Mouse (Mus musculus): ENCODE measurements around the gene Ralgds.
A peak's percentile ranks its signal among the peaks of the same experiment; 100 is the strongest.
"Not testable (repeated sequence)": the region's sequence is repeated elsewhere in the genome, so short reads cannot be mapped to it uniquely, and the experiment has no call there.

Ralgds gene

DNA sequence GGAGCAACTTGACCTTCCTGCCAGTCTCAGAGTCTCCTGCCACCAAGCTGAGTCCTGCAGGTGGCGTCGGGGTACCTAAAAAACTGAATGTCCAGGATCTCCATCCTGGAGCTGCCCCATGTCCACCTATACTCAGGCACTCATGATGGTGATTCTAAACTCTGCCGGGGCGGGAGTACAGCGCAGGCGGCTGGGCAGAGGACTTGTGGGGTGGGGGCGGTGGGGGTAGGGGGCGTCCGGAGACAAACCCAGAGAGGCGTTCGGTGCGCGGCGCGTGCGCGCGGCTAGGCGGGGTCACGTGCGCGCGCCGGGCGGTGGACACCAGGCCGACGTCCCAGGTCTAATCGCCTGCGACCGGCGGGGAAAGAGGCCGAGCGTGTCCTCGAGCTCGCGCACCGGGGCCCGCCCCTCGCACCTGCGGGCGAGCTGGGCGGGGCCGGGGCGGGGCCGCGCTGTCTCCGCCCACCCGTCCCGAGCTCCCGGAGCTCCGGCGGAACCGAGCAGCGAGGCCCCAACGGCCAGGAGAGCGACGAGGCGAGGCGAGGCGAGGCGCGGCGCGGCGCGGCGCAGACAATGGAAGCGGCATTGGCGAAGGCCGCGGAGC lies at the start of gene Ralgds:
TSS of gene Ralgds (plus strand) at position 328 of the 604 bp plus-strand sequence.
- DNase-seq, result peak; percentile 85 to 92

DNA sequence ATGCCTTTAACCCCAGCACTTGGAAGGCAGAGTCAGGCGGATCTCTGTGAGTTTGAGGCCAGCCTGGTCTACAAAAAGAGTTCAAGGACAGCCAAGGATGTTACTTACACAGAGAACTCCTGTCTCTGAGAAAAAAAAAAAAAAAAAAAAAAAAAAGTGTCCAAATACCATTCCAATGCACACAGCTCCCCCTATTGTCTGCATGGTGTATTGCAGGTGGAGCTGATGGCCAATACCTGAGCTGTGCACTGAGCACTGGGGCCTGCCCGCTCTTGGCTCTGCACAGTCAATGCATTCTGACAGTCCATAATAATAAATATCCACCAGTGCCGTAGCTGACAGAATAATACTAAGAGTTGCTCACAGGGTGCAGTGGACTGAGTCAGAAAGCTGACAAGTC lies 49.0 kb upstream of the Ralgds start:
- DNase-seq, result peak; percentile 74 to 87

GRCm38 (mm10) chr2:28464919-28465318 lies 48.0 kb upstream of the Ralgds start:
- DNase-seq, result no peak

GRCm38 (mm10) chr2:28465836-28466518 lies 46.9 kb upstream of the Ralgds start, which contains the start of gene 1700007K13Rik:
Gene 1700007K13Rik (minus strand): TSS chr2:28466332.
- peak; percentile 81 to 86 for DNase-seq

GRCm38 (mm10) chr2:28467860-28468485 lies 45.0 kb upstream of the Ralgds start, which contains the start of gene Mrps2:
Gene Mrps2 (plus strand): TSS chr2:28468066.
- peak; percentile 92 to 94 for DNase-seq

- peak in 1 of 2 experiments; percentile 11 for DNase-seq
Observed at GRCm38 (mm10) chr2:28468486-28469225, 44.3 kb upstream of the Ralgds start.

DNA sequence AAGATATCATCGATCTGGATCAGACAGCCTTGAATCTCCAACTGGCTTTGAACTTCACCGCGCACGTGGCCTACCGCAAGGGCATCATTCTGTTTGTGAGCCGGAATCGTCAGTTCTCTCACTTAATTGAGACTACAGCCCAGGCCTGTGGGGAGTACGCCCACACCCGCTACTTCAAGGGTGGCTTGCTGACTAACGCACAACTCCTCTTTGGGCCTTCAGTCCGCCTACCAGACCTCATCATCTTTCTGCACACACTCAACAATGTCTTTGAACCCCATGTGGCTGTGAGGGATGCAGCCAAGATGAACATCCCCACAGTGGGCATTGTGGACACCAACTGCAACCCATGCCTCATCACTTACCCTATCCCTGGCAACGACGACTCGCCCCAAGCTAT lies 43.5 kb upstream of the Ralgds start:
- no peak for DNase-seq

DNA sequence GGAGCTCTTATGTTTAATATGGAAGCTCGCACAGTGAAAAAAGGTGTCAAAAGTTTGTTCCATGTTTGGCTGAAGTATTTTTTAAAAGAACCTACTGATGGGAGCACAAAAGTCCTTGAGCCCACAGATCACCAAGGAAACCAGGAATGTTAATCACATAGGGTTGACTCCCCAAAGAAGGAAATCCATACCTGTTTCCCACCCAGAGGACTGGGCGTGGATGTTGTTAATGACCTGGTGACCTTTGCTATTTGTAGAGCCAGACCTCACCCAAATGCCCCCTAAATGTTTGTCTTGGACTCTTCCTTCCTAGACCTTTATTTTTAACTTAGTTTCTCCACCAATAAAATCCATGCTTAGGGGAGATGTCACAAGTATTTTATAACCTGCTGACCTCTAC lies 42.3 kb upstream of the Ralgds start:
- DNase-seq, result no peak

GRCm38 (mm10) chr2:28472011-28472410 lies 40.9 kb upstream of the Ralgds start:
- not testable (repeated sequence) for DNase-seq

DNA sequence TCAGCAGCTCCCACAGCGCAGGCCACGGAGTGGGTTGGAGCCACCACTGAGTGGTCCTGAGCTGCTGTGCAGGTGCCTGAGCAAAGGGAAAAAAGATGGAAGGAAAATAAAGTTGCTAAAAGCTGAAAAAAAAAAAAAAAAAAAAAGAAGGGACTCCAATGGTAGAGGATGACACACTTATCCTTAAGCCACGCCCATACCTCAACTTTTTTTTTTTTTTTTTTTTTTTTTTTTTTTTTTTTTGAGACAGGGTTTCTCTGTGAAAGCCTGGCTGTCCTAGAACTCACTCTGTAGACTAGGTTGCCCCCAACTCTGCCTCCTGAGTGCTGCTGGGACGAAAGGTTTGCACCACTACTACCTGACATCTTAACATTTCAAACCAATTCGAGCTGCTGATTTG lies 34.9 kb upstream of the Ralgds start:
- not testable (repeated sequence) for DNase-seq

- DNase-seq, result peak in 1 of 2 experiments; percentile 14
Observed at GRCm38 (mm10) chr2:28479208-28480204, 33.4 kb upstream of the Ralgds start.

GRCm38 (mm10) chr2:28483861-28484260 lies 29.1 kb upstream of the Ralgds start:
- DNase-seq, result no peak

- DNase-seq, result peak in 1 of 2 experiments; percentile 6
Observed at GRCm38 (mm10) chr2:28494521-28494920, 18.4 kb upstream of the Ralgds start.

DNA sequence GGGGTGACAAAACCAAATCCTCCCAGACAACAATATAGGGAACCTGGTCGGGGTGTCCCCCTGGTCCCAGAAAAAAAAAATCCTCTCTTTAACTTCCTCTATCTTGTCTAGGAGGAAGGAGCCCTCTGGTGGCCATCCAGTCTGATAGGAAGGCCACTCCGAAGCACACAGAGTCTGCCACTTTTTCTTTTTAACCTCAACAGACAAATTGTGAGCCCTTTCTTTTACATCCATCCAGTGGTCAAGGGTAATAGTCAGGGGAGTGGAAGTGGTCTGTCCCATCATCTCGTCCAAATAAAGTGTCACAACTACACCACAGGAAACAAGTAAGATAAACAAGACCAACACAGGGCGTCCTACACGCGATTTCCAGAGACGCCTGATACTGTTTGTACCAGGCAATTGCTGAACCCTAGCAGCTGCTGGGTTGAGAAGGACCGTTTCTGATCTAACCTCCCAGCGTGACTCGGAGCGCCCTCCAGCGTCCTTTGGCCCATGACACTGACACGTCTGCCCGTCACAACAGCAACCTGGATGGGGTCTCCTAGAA lies 17.6 kb upstream of the Ralgds start:
- DNase-seq, result peak in 1 of 2 experiments; percentile 39

- peak in 1 of 2 experiments; percentile 1 for DNase-seq
Observed at GRCm38 (mm10) chr2:28495801-28496595, 16.9 kb upstream of the Ralgds start.

GRCm38 (mm10) chr2:28496671-28497070 lies 16.3 kb upstream of the Ralgds start, which contains the start of gene Gbgt1:
Gene Gbgt1 (plus strand): TSS chr2:28496891.
- DNase-seq, result peak in 1 of 2 experiments; percentile 1

GRCm38 (mm10) chr2:28497561-28497960 lies 15.4 kb upstream of the Ralgds start:
- no peak for DNase-seq

DNA sequence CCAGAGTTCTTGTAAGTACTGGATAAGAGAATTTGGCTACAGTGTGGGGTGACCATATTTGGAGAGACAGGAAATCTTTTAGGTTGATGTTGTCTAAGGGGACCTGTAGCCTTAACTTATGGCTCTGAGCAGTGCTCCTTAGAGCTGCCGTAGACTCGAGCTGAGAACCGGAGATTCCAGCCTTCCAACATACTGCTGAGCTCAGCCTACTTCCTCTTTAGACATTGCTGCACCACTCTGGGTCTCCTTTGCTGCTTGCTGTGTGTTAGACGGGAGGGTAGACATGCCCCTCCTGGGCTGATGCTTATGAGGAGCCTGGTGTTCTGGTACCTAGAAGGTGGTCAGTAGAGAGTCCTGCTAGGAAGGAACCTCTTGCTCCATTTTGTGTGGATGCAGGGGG lies 14.5 kb upstream of the Ralgds start:
- no peak for DNase-seq

DNA sequence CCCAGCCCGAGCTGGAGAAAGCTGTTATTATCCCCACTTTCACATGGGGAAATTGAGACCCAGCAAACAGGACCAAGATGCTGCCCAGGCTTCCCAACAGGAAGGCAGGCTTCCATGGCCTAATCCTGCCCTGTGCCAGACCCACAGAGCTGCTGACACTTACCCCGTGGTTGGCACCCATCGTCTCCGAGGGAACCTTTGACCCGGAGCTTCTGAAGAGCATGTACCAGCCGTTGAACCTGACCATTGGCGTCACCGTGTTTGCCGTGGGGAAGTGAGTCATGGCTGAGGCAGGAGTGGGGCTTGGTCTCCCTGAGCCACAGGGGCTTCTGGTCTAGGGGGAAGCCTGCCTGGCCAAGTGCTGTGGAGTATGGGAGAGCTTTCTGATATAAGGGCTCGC lies 9.9 kb upstream of the Ralgds start:
- DNase-seq, result peak; percentile 0 to 1

GRCm38 (mm10) chr2:28504676-28505075 lies 8.2 kb upstream of the Ralgds start:
- DNase-seq, result peak; percentile 1

Data from cerebellum, postnatal 25 days (tissue).